Mouse (Mus musculus) lung, postnatal 0 days (tissue): ENCODE measurements around the gene 2010111I01Rik. TPM values are rescaled to one million over a fixed set of nuclear protein-coding genes. Genes with fewer than 3 reads are reported as not detected.
A peak's percentile ranks its signal among the peaks of the same experiment; 100 is the strongest.
"Not testable (repeated sequence)": the region's sequence is repeated elsewhere in the genome, so short reads cannot be mapped to it uniquely, and the experiment has no call there.

Source experiments
- ATAC-seq: fragments of 200-750 bp; cut with Nextera tagmentation; 2 replicates; pipeline ENCODE4 v1.8.0; 2017; ENCODE audit warnings: moderate library complexity
- DNase-seq: peaks from one replicate; pipeline ENCODE4 v3.0.0-alpha.2; 2016; ENCODE audit warnings: low spot score
- H3K27ac ChIP-seq: fragments of 300-500 bp; sonication (generic); 2 replicates; pipeline ENCODE4 v1.5.1; 2014; ENCODE audit warnings: antibody characterized with exemption, mild to moderate bottlenecking, low read length, mixed read lengths
- H3K27me3 ChIP-seq: fragments of 300-500 bp; sonication (generic); replicated peaks from 2 replicates; pipeline ENCODE4 v1.6.1; 2014; ENCODE audit warnings: low read length, mixed read lengths; ENCODE audit not compliant: insufficient read depth
- H3K36me3 ChIP-seq: fragments of 300-500 bp; sonication (generic); 2 replicates; pipeline ENCODE4 v1.6.1; 2014; ENCODE audit warnings: low read length, mixed read lengths; ENCODE audit not compliant: insufficient read depth
- H3K4me1 ChIP-seq: fragments of 300-500 bp; sonication (generic); 2 replicates; pipeline ENCODE4 v1.6.1; 2014; ENCODE audit warnings: antibody characterized with exemption, low read depth, low read length, mixed read lengths; ENCODE audit not compliant: insufficient read depth
- H3K4me2 ChIP-seq: fragments of 300-500 bp; sonication (generic); replicated peaks from 2 replicates; pipeline ENCODE4 v1.6.1; 2014; ENCODE audit warnings: low read depth, mild to moderate bottlenecking, low read length, moderate library complexity, mixed read lengths
- H3K4me3 ChIP-seq: fragments of 300-500 bp; sonication (generic); 2 replicates; pipeline ENCODE4 v1.5.1; 2014; ENCODE audit warnings: low read depth, low read length
- H3K9ac ChIP-seq: fragments of 300-500 bp; sonication (generic); replicated peaks from 2 replicates; pipeline ENCODE4 v1.6.1; 2014; ENCODE audit warnings: low read depth, mild to moderate bottlenecking
- H3K9me3 ChIP-seq: fragments of 300-500 bp; sonication (generic); 2 replicates; pipeline ENCODE4 v1.6.1; 2016; ENCODE audit warnings: low read length, mixed read lengths
- CTCF ChIP-seq: IDR thresholded peaks from 2 replicates; pipeline ENCODE4 v1.5.1; 2016; ENCODE audit warnings: antibody characterized with exemption, mild to moderate bottlenecking
- EP300 ChIP-seq: IDR thresholded peaks from 2 replicates; pipeline ENCODE4 v1.6.1; 2016; ENCODE audit warnings: antibody characterized with exemption, mild to moderate bottlenecking, control low read depth
- WGBS: fragments of 180-500 bp; shearing (Covaris S2); extraction: QIAGEN DNeasy Blood & Tissue Kit; methylation state at CpG from one replicate; pipeline ENCODE4 v1.1.7; 2014; 5-methylcytosine and 5-hydroxymethylcytosine counted together
- polyA plus RNA-seq: library from polyadenylated mRNA; unstranded; fragments of >200 nt; fragmentation: Nextera tagmentation; extraction: Ambion mirVana; gene quantifications from 2 replicates; pipeline ENCODE4 v1.2.1, GENCODE M21; 2015

Gene 2010111I01Rik
- polyA plus RNA-seq, 1 experiment from 2014 or later, result 130 TPM

DNA sequence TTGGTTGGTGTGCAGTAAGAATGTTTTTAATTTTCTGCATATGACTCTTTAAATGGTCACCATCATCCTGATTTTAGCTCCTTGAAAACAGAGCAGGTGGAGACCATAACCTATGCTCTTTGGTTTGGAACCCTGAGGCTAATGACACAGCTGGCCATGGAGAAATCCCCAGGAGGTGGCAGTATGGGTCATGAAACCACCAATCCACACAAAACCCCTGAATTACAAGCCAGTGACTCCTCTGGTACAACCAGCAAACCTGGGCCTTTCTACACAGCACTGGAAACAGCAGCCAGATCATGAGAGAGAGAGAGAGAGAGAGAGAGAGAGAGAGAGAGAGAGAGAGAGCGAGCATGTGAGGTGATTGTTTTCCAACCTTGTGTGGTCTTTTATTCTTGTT, 38.2 kb upstream of the 2010111I01Rik start:
- peak; percentile 74 for DNase-seq
- H3K4me1 ChIP-seq, result no peaks in the 10 kb centered on the region
- no peaks in the 10 kb centered on the region for H3K36me3 ChIP-seq
- H3K4me3 ChIP-seq, result no peak overlapping the region
- H3K27me3 ChIP-seq, result no peaks in the 10 kb centered on the region
- peak overlapping the region; percentile 5; the same call in 1 of the 2 replicates for H3K27ac ChIP-seq
- H3K4me2 ChIP-seq, result no peak overlapping the region
- H3K9me3 ChIP-seq, result no peaks in the 10 kb centered on the region
- no peak overlapping the region for H3K9ac ChIP-seq
- TF ChIP-seq CTCF, result peak; percentile 79
- TF ChIP-seq EP300, result no peak
- 54% methylated on average over 1 of the region's 1 CpGs for WGBS
- ATAC-seq, result peak; percentile 62

DNA sequence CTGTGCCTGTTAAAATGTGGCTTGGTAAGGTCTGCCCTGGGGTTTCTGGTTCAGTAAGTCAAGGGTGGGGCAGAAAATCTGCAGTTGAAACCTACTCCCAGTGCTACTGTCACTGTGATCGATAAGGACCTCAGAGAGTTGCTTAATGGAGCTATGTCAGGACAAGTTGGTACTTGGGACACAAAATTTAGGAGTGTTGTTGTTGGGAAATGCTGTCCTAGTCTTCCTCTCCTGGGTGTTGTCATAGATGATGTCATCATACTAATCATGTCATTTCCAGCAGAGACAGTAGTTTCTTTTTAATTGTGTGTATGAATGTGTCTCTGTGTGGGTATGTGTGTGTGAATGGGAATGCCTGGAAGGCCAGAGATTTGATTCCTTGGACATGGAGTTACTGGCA, 37.2 kb upstream of the 2010111I01Rik start:
- no peak overlapping the region for H3K4me2 ChIP-seq
- H3K27me3 ChIP-seq, result no peaks in the 10 kb centered on the region
- TF ChIP-seq CTCF (no peak), EP300 (no peak)
- H3K36me3 ChIP-seq, result no peaks in the 10 kb centered on the region
- H3K9ac ChIP-seq, result no peak overlapping the region
- no peak for ATAC-seq
- no peak for DNase-seq
- H3K4me3 ChIP-seq, result no peak overlapping the region
- no peak overlapping the region for H3K27ac ChIP-seq
- no peaks in the 10 kb centered on the region for H3K9me3 ChIP-seq
- H3K4me1 ChIP-seq, result no peaks in the 10 kb centered on the region
- 80% methylated on average over 1 of the region's 1 CpGs for WGBS

DNA sequence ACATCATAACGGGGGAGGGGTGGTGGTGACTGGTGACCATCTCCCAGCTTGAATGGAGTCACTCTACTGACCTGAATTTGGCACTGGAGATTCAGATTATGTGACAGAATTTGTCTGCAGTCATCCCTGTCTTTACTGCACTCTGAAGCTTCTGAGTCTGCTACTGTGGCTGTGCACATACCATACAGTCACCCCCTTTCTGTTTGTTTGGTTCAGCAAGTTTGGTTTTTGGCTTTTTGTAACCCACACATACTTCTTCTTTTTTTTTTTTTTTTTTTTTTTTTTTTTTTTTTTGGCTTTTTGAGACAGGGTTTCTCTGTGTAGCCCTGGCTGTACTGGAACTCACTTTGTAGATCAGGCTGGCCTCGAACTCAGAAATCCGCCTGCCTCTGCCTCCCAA, 35.5 kb upstream of the 2010111I01Rik start:
- not testable (repeated sequence) for H3K27ac ChIP-seq, ATAC-seq, H3K27me3 ChIP-seq, DNase-seq, H3K36me3 ChIP-seq, H3K4me1 ChIP-seq, H3K4me3 ChIP-seq, H3K4me2 ChIP-seq, H3K9me3 ChIP-seq, H3K9ac ChIP-seq
- 91% methylated on average over 3 of the region's 3 CpGs for WGBS

DNA sequence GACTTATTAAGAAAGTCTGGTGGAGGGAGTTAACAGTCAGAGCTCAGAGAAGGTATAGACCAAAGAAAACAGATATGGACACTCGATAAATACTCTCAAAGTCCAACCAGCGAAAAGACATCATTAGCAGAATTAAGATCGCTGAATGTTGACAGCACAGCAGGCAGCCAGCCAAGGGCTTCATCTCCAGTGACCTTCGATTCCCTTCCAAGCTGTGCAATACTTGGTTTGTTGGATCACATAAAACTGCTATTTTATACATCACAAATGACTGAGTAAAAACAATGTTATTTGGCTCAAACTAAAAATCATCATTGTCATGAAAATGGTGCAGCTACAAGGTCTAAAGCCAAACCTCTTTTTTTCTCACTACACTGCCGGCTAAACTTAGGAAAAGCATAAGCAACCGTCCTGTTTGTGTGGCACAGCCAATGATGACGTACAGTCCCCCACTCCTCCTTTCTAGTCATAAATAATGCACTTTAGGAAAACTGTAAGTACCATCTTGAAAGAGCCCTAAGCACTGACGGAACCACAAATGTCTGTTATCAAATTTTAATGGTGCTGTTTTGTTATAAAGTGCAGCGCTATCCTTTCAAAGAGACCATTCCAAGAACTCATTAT, 34.8 kb upstream of the 2010111I01Rik start:
- WGBS, result 53% methylated on average over 9 of the region's 9 CpGs
- Histone ChIP-seq H3K4me1 (no peaks in the 10 kb centered on the region), H3K4me2 (no peak overlapping the region), H3K9me3 (no peaks in the 10 kb centered on the region), H3K9ac (no peak overlapping the region), H3K36me3 (no peaks in the 10 kb centered on the region), H3K27ac (peak overlapping the region; percentile 51), H3K27me3 (no peaks in the 10 kb centered on the region), H3K4me3 (no peak overlapping the region)
- TF ChIP-seq CTCF (no peak), EP300 (peak; percentile 28; the same call in 1 of the 2 replicates)
- DNase-seq (peak; percentile 72), ATAC-seq (peak; percentile 63)

DNA sequence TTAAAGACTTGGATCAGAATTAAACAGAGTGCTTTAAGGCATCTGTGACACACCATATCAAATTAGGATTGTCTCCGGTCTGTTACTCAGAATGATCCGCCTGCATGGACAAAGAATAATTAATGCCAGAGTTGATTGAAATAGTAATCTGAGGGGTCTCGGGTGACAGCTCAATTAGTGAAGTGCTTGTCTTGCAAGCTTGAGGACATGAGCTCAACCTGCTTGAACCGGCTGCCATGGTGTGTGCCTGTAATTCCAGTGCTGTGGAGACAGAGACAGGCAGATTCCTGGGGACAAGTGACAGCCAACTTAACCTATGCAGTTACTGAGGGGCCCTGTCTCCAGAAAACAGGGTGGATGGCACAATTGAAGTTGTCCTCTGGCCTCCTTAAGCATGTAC, 32.2 kb upstream of the 2010111I01Rik start:
- 80% methylated on average over 4 of the region's 4 CpGs for WGBS
- Histone ChIP-seq H3K9me3 (no peaks in the 10 kb centered on the region), H3K36me3 (no peaks in the 10 kb centered on the region), H3K4me3 (no peak overlapping the region), H3K27ac (no peak overlapping the region), H3K27me3 (no peaks in the 10 kb centered on the region), H3K4me2 (no peak overlapping the region), H3K4me1 (no peaks in the 10 kb centered on the region), H3K9ac (no peak overlapping the region)
- DNase-seq (no peak), ATAC-seq (no peak)
- TF ChIP-seq EP300 (no peak), CTCF (no peak)

DNA sequence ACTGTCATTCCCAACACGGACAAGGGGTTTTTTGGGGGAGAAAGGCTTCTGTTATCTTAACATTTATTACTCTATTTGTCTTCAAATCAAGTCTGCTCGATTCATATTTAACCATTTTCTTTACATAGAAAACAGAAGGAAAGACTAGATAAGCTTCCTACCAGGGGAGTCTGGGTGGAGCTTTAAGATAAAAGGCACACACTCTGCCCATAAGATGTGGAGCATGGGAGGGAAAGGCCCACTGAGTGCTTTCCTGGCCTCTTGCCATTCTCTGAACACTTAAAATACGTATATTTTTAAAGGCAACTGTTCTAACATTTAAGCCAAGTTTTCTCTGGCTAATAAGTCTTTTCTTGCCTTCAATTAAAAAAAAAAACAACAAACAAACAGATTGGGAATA, 25.3 kb upstream of the 2010111I01Rik start:
- no peak overlapping the region for H3K27ac ChIP-seq
- H3K4me3 ChIP-seq, result no peak overlapping the region
- DNase-seq (no peak), ATAC-seq (no peak)
- TF ChIP-seq EP300 (no peak), CTCF (no peak)
- H3K4me2 ChIP-seq, result no peak overlapping the region
- WGBS, result 20% methylated on average over 3 of the region's 3 CpGs
- no peaks in the 10 kb centered on the region for H3K4me1 ChIP-seq
- H3K36me3 ChIP-seq, result no peaks in the 10 kb centered on the region
- H3K9me3 ChIP-seq, result no peaks in the 10 kb centered on the region
- H3K27me3 ChIP-seq, result no peaks in the 10 kb centered on the region
- no peak overlapping the region for H3K9ac ChIP-seq

DNA sequence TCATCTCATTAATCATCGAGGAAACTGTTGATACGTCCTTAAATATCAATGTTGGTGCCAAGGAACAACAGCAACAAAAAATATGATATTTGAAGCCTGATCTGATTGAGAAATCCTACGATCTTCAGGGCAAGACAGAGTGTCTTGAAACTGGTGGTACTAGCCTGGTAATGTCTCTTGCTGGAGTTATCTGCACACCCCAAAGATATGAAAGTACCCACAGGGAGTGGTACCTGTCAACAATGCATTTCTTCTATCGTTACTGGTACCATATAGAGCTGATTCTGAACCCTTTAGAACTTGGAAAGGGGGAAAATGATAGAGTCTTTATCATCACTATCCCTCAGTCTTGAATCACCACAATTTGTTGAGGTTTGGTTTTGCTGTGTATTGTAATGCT, 24.9 kb upstream of the 2010111I01Rik start:
- TF ChIP-seq CTCF (no peak), EP300 (no peak)
- no peaks in the 10 kb centered on the region for H3K4me1 ChIP-seq
- WGBS, result 52% methylated on average over 4 of the region's 4 CpGs
- H3K27ac ChIP-seq, result no peak overlapping the region
- no peaks in the 10 kb centered on the region for H3K36me3 ChIP-seq
- DNase-seq (no peak), ATAC-seq (no peak)
- no peaks in the 10 kb centered on the region for H3K27me3 ChIP-seq
- H3K9me3 ChIP-seq, result no peaks in the 10 kb centered on the region
- H3K9ac ChIP-seq, result no peak overlapping the region
- no peak overlapping the region for H3K4me3 ChIP-seq
- no peak overlapping the region for H3K4me2 ChIP-seq
